8 mouse cellular contexts compared by ENCODE assay signal in genomic region chr19:17650831-17651502, GRCm38 (mm10).
DNase-seq lines count a peak whose midpoint lies in the region; ATAC-seq lines count a peak whose summit lies in the region.
"Had no signal": no experiment of that assay in that cellular context is flagged by ENCODE, and none has a peak within 500 bp of the region (broad histone marks: within the 10 kb centered on the region; RNA-seq: fewer than 3 reads in every experiment).

No protein-coding gene starts in this region.

- no peaks in the 10 kb centered on the region for H3K9me3 ChIP-seq in midbrain, embryonic 15.5 days
- no peaks in the 10 kb centered on the region for H3K9me3 ChIP-seq in midbrain, embryonic 10.5 days (replicated peaks)
- H3K9me3 ChIP-seq: G1E had no signal

- peak; percentile 75 for ATAC-seq in midbrain, embryonic 15.5 days (replicated peaks)
- peak; percentile 96 to 97 for ATAC-seq in hematopoietic stem cell, adult 5-6 weeks (replicated peaks in 1 of 2; ENCODE audit: insufficient read depth in 1 of 2, low FRiP score in 2 of 2, low TSS enrichment in 1 of 2, low read depth in 1 of 2, poor library complexity in 2 of 2, severe bottlenecking in 2 of 2)
- no peak for ATAC-seq in megakaryocyte, adult 5-6 weeks (ENCODE audit: poor library complexity, severe bottlenecking)

- H3K4me3 ChIP-seq in midbrain, embryonic 15.5 days: no peak overlapping the region
- no peak overlapping the region for H3K4me3 ChIP-seq in midbrain, embryonic 10.5 days

- no peaks in the 10 kb centered on the region for H3K36me3 ChIP-seq in midbrain, embryonic 15.5 days (replicated peaks)
- no peaks in the 10 kb centered on the region for H3K36me3 ChIP-seq in midbrain, embryonic 10.5 days
- H3K36me3 ChIP-seq: G1E had no signal

- no peaks in the 10 kb centered on the region for H3K4me1 ChIP-seq in midbrain, embryonic 15.5 days
- peaks cover 10% of the 10 kb centered on the region for H3K4me1 ChIP-seq in midbrain, embryonic 10.5 days

- no peaks in the 10 kb centered on the region for H3K27me3 ChIP-seq in midbrain, embryonic 15.5 days (replicated peaks)
- no peaks in the 10 kb centered on the region for H3K27me3 ChIP-seq in midbrain, embryonic 10.5 days (ENCODE audit: low read depth, poor library complexity, severe bottlenecking)

- intact Hi-C loops in gastrocnemius, postnatal 14 days (cut with DNase I; ENCODE audit: low total_unique reads): no loop called here

- no peak overlapping the region for H3K4me2 ChIP-seq in midbrain, embryonic 15.5 days

- no peak overlapping the region for H3K27ac ChIP-seq in midbrain, embryonic 15.5 days
- no peak overlapping the region for H3K27ac ChIP-seq in midbrain, embryonic 10.5 days (replicated peaks)

- 54% methylated on average over 5 of the region's 5 CpGs for WGBS in midbrain, embryonic 15.5 days
- WGBS in midbrain, embryonic 10.5 days: 80% methylated on average over 5 of the region's 5 CpGs

- no peak for DNase-seq in midbrain, embryonic 10.5 days (ENCODE audit: low spot score)
- DNase-seq in kidney, postnatal 36 days: peak; percentile 27 to 30
- no peak for DNase-seq in gastrocnemius, postnatal 14 days
- no peak for DNase-seq in testis, postnatal 14 days (ENCODE audit: low spot score)

- H3K9ac ChIP-seq in midbrain, embryonic 15.5 days: no peak overlapping the region

Comparison
In these comparisons a context has a peak if more than half of its experiments do, and no peak if none do; other contexts are left out.
1. DNase-seq: peak in kidney, postnatal 36 days (2 of 2); none in midbrain, embryonic 10.5 days (single experiment), gastrocnemius, postnatal 14 days (single experiment) and testis, postnatal 14 days (single experiment).